Mouse (Mus musculus) limb, embryonic 11.5 days (tissue): ENCODE results near the gene Dbh. TPM values are rescaled to one million over a fixed set of nuclear protein-coding genes. Genes with fewer than 3 reads are reported as not detected.

Experiments used
- ATAC-seq: fragments of 200-750 bp; cut with Nextera tagmentation; 2 replicates; pipeline ENCODE4 v1.8.0; 2017; ENCODE audit warnings: low read depth; ENCODE audit not compliant: insufficient number of reproducible peaks, low FRiP score, low TSS enrichment
- DNase-seq: peaks from one replicate; pipeline ENCODE4 v3.0.0-alpha.2; 2015; ENCODE audit warnings: low spot score
- H3K27ac ChIP-seq: fragments of 300-500 bp; sonication (generic); replicated peaks from 2 replicates; pipeline ENCODE4 v1.5.1; 2014; ENCODE audit warnings: low read depth, mild to moderate bottlenecking, low read length
- H3K27me3 ChIP-seq: fragments of 300-500 bp; sonication (generic); 2 replicates; pipeline ENCODE4 v1.6.1; 2014; ENCODE audit warnings: mild to moderate bottlenecking, low read length, mixed read lengths; ENCODE audit not compliant: control insufficient read depth, insufficient read depth
- H3K36me3 ChIP-seq: fragments of 300-500 bp; sonication (generic); 2 replicates; pipeline ENCODE4 v1.6.1; 2014; ENCODE audit warnings: mild to moderate bottlenecking, low read length, moderate library complexity, mixed read lengths; ENCODE audit not compliant: control insufficient read depth, insufficient read depth
- H3K4me1 ChIP-seq: fragments of 300-500 bp; sonication (generic); 2 replicates; pipeline ENCODE4 v1.6.1; 2014; ENCODE audit warnings: low read length, mixed read lengths; ENCODE audit not compliant: control insufficient read depth, insufficient read depth
- H3K4me2 ChIP-seq: fragments of 300-500 bp; sonication (generic); 2 replicates; pipeline ENCODE4 v1.6.1; 2014; ENCODE audit warnings: low read depth, mild to moderate bottlenecking, moderate library complexity; ENCODE audit not compliant: severe bottlenecking
- H3K4me3 ChIP-seq: fragments of 300-500 bp; sonication (generic); 2 replicates; pipeline ENCODE4 v1.5.1; 2014; ENCODE audit warnings: low read depth, low read length
- H3K9ac ChIP-seq: fragments of 300-500 bp; sonication (generic); 2 replicates; pipeline ENCODE4 v1.6.1; 2014; ENCODE audit warnings: mild to moderate bottlenecking, low read length
- H3K9me3 ChIP-seq: fragments of 300-500 bp; sonication (generic); 2 replicates; pipeline ENCODE4 v1.6.1; 2016; ENCODE audit warnings: low read length; ENCODE audit not compliant: control insufficient read depth
- WGBS: fragments of 180-500 bp; shearing (Covaris S2); extraction: QIAGEN DNeasy Blood & Tissue Kit; methylation state at CpG from one replicate; pipeline ENCODE4 v1.1.7; 2014; 5-methylcytosine and 5-hydroxymethylcytosine counted together
- polyA plus RNA-seq: library from polyadenylated mRNA; unstranded; fragments of >200 nt; fragmentation: Nextera tagmentation; extraction: Ambion mirVana; gene quantifications from 2 replicates; pipeline ENCODE4 v1.2.1, GENCODE M21; 2014

Dbh gene
- polyA plus RNA-seq, 1 experiment from 2014 or later, result 0.05 TPM

GRCm38 (mm10) chr2:27126496-27126895, 38.5 kb upstream of the Dbh start:
- no peaks in the 10 kb centered on the region for H3K36me3 ChIP-seq
- H3K27ac ChIP-seq, result no peak overlapping the region
- 52% methylated on average over 4 of the region's 4 CpGs for WGBS

GRCm38 (mm10) chr2:27128990-27129389, 36.0 kb upstream of the Dbh start:
- Histone ChIP-seq H3K4me1 (no peaks in the 10 kb centered on the region), H3K36me3 (no peaks in the 10 kb centered on the region), H3K9me3 (no peaks in the 10 kb centered on the region), H3K9ac (no peak overlapping the region), H3K27me3 (no peaks in the 10 kb centered on the region), H3K4me3 (no peak overlapping the region), H3K4me2 (no peak overlapping the region), H3K27ac (no peak overlapping the region)
- WGBS, result 71% methylated on average over 3 of the region's 3 CpGs
- DNase-seq (no peak), ATAC-seq (no peak)

More at GRCm38 (mm10) chr2:27126496-27126895, 38.5 kb upstream of the Dbh start:
- no peak for ATAC-seq
- no peaks in the 10 kb centered on the region for H3K9me3 ChIP-seq
- H3K4me3 ChIP-seq, result no peak overlapping the region
- no peak overlapping the region for H3K9ac ChIP-seq
- no peaks in the 10 kb centered on the region for H3K27me3 ChIP-seq
- DNase-seq, result no peak
- H3K4me2 ChIP-seq, result no peak overlapping the region
- H3K4me1 ChIP-seq, result peaks cover 19% of the 10 kb centered on the region

GRCm38 (mm10) chr2:27135935-27136334, 29.1 kb upstream of the Dbh start:
- WGBS, result 90% methylated on average over 5 of the region's 5 CpGs
- H3K9me3 ChIP-seq, result no peaks in the 10 kb centered on the region
- ATAC-seq, result no peak
- H3K27ac ChIP-seq, result no peak overlapping the region
- no peak overlapping the region for H3K4me2 ChIP-seq
- peaks cover 9% of the 10 kb centered on the region; the same call in 1 of the 2 replicates for H3K27me3 ChIP-seq
- DNase-seq, result no peak
- no peak overlapping the region for H3K4me3 ChIP-seq
- no peaks in the 10 kb centered on the region for H3K4me1 ChIP-seq
- no peak overlapping the region for H3K9ac ChIP-seq
- H3K36me3 ChIP-seq, result no peaks in the 10 kb centered on the region

- no peak for ATAC-seq
- Histone ChIP-seq H3K4me3 (no peak overlapping the region), H3K4me2 (no peak overlapping the region), H3K27ac (no peak overlapping the region), H3K4me1 (no peaks in the 10 kb centered on the region), H3K27me3 (peaks cover 11% of the 10 kb centered on the region), H3K9ac (no peak overlapping the region), H3K9me3 (no peaks in the 10 kb centered on the region), H3K36me3 (no peaks in the 10 kb centered on the region)
- DNase-seq, result no peak
- WGBS, result 85% methylated on average over 3 of the region's 3 CpGs
These were observed 28.7 kb upstream of the Dbh start for GRCm38 (mm10) chr2:27136336-27136735.

GRCm38 (mm10) chr2:27136789-27137188, 28.2 kb upstream of the Dbh start:
- Histone ChIP-seq H3K9ac (no peak overlapping the region), H3K4me2 (no peak overlapping the region), H3K27ac (no peak overlapping the region), H3K4me3 (no peak overlapping the region), H3K36me3 (no peaks in the 10 kb centered on the region), H3K27me3 (peaks cover 14% of the 10 kb centered on the region), H3K4me1 (no peaks in the 10 kb centered on the region), H3K9me3 (no peaks in the 10 kb centered on the region)
- DNase-seq (no peak), ATAC-seq (no peak)
- WGBS, result 78% methylated on average over 1 of the region's 1 CpGs

GRCm38 (mm10) chr2:27138356-27138755, 26.7 kb upstream of the Dbh start:
- Histone ChIP-seq H3K27me3 (peaks cover 19% of the 10 kb centered on the region), H3K9me3 (no peaks in the 10 kb centered on the region), H3K27ac (no peak overlapping the region), H3K4me1 (no peaks in the 10 kb centered on the region), H3K4me2 (no peak overlapping the region), H3K36me3 (no peaks in the 10 kb centered on the region), H3K4me3 (no peak overlapping the region), H3K9ac (no peak overlapping the region)
- no peak for DNase-seq
- 73% methylated on average over 4 of the region's 4 CpGs for WGBS
- ATAC-seq, result no peak

GRCm38 (mm10) chr2:27141950-27142693, 22.9 kb upstream of the Dbh start, which contains the start of gene Fam163b:
Gene Fam163b (minus strand): TSS chr2:27142491.
- Histone ChIP-seq H3K4me3 (peak within 1 kb of the TSS; percentile 38), H3K9ac (peak within 1 kb of the TSS; percentile 8; the same call in 1 of the 2 replicates), H3K4me1 (no peaks in the 10 kb centered on the region), H3K4me2 (peak within 1 kb of the TSS; percentile 88), H3K27me3 (peaks cover 19% of the 10 kb centered on the region), H3K9me3 (no peaks in the 10 kb centered on the region), H3K36me3 (no peaks in the 10 kb centered on the region), H3K27ac (no peak within 1 kb of the TSS)
- WGBS, result 4% methylated on average over 52 of the region's 62 CpGs
- ATAC-seq (0 out of 2 replicates have a peak, but pooled peaks have one; percentile 57), DNase-seq (peak; percentile 87)

GRCm38 (mm10) chr2:27144957-27145356, 20.1 kb upstream of the Dbh start:
- no peak overlapping the region for H3K9ac ChIP-seq
- peaks cover 5% of the 10 kb centered on the region; the same call in 1 of the 2 replicates for H3K4me1 ChIP-seq
- ATAC-seq, result no peak
- DNase-seq, result no peak
- no peak overlapping the region for H3K4me3 ChIP-seq
- peaks cover 16% of the 10 kb centered on the region for H3K27me3 ChIP-seq
- H3K4me2 ChIP-seq, result no peak overlapping the region
- H3K36me3 ChIP-seq, result no peaks in the 10 kb centered on the region
- 71% methylated on average over 2 of the region's 2 CpGs for WGBS
- H3K9me3 ChIP-seq, result no peaks in the 10 kb centered on the region
- no peak overlapping the region for H3K27ac ChIP-seq
